Mouse (Mus musculus): Measurements from ENCODE around the gene Cmtm8. TPM values are rescaled to one million over a fixed set of nuclear protein-coding genes. Genes with fewer than 3 reads are reported as not detected.

Cmtm8 gene
- total and polyA plus RNA-seq, 3 experiments, result 1.9 to 7.9 TPM; not detected in 1

DNA sequence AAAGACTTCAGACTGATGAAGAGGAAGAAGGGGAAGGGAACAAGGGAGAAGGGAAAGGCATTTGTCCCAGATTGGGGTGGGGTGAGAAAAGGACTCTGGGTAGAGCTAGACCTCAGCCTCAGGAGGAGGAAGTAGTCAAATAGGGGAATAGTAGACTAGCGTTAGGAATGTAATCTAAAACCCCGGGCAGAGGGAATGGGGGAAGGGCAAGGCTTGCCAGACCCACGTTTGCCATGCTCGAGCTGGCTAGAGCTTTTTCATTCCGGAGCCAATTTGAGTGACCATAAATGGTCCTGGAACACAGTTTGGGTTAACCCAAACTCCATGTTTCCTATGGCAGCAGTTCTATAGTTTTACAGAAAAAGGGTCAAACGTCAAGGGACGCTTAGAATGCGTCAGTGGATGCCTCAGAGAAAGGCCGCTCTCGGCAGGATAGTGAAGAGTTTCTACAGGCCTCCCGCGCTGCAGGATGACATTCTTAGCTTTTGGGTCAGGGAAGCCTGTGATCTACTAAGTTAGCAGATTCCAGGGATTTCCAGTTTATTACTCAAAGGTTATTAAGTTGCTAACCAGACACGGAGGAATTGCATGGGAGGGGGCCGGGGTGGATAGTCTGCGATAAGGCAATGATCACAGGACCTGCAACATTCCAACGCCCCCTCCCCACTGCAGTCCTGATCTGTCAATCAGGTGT lies 58.4 kb downstream of the Cmtm8 start (continued):
- peak; percentile 46; the same call in 1 of the 2 replicates for TF ChIP-seq HCFC1 (IDR thresholded peaks at IDR 0.05; ENCODE audit: low read depth, low read length)
- TF ChIP-seq ZNF384 (IDR thresholded peaks at IDR 0.05; ENCODE audit: low read depth, low read length), result no peak
- TF ChIP-seq RCOR1 (IDR thresholded peaks at IDR 0.05; ENCODE audit: low read depth, low read length), result peak; percentile 61; the same call in 1 of the 2 replicates
- TF ChIP-seq SIN3A (IDR thresholded peaks at IDR 0.05; ENCODE audit: low read length), result peak; percentile 68

DNA sequence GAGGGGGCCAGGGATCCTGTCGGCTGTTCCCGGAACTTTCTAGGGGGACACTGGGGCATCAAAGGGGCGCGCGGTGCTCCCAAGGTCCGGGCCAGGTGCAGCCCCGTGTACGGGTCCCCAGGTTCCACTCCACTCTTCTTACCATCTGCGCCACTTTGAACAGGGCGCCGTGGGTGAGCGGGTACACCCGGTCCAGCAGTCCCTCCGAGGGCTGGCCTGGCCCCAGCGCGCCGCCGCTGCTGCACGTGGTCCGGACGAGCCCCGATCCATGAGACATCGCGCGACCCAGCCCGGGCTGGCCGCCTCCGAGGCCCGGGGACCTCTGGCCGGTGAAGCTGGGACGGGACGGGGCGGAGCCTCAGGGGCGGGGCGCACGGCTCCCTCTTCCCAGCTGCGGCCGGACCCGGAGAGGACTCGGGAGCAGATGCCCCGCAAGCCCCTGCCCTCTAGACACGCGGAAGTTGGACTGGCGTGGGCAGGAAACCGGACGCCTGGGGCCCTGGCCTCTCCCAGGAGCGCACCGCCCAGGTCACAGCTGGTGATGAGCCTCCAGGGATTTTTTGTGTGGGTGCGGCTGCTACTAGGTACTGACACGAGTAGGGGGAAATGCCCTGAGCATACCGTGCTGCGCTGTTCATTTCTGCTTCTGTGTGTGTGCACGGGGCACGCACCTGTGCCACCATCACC lies 62.3 kb downstream of the Cmtm8 start, which contains the start of gene Cmtm7:
Gene Cmtm7 (minus strand): TSS at position 331 of the 687 bp plus-strand sequence.
- no peaks in the 10 kb centered on the region for H3K27me3 ChIP-seq (ENCODE audit: control insufficient read depth in 1 of 2, insufficient read depth in 2 of 2, low read length in 2 of 2)
- peaks cover 49% of the 10 kb centered on the region for H3K79me2 ChIP-seq (ENCODE audit: control insufficient read depth, insufficient read depth, low read length, poor library complexity)
- H3K36me3 ChIP-seq (ENCODE audit: control insufficient read depth in 1 of 2, insufficient read depth in 2 of 2, low read length in 2 of 2), result peaks cover 5 to 43% of the 10 kb centered on the region in 2 experiments
- H3K27ac ChIP-seq (ENCODE audit: control insufficient read depth, low read depth, low read length), result peak within 1 kb of the TSS; percentile 95
- H3K9ac ChIP-seq (ENCODE audit: control insufficient read depth, low read depth, low read length, poor library complexity, severe bottlenecking), result peak within 1 kb of the TSS; percentile 97
- H3K4me3 ChIP-seq (ENCODE audit: control insufficient read depth in 1 of 2, insufficient read depth in 1 of 2, low read depth in 2 of 2, low read length in 2 of 2), result peak within 1 kb of the TSS; percentile 83 to 91
- H3K4me1 ChIP-seq (ENCODE audit: control insufficient read depth in 1 of 2, insufficient read depth in 2 of 2, low read length in 2 of 2), result peaks cover 23 to 38% of the 10 kb centered on the region in 2 experiments
- DNase-seq (ENCODE audit: low read depth, low spot score), result peak; percentile 84
- H3K9me3 ChIP-seq (replicated peaks; ENCODE audit: insufficient read depth, low read length), result no peaks in the 10 kb centered on the region
- no peak for TF ChIP-seq MYB (IDR thresholded peaks at IDR 0.05; ENCODE audit: low read depth, low read length)
- peak; percentile 75; the same call in 1 of the 2 replicates for TF ChIP-seq ZMIZ1 (IDR thresholded peaks at IDR 0.05; ENCODE audit: low read depth, low read length)
- peak; percentile 47; the same call in 1 of the 2 replicates for TF ChIP-seq TBP (IDR thresholded peaks at IDR 0.05; ENCODE audit: low read depth, low read length)
- no peak for TF ChIP-seq POLR2AphosphoS2 (IDR thresholded peaks at IDR 0.05; ENCODE audit: low read length)
- TF ChIP-seq KAT2A (conservative IDR thresholded peaks at IDR 0.05; ENCODE audit: low read depth, low read length), result no peak; the same call in 1 of the 2 replicates
- no peak for TF ChIP-seq USF2 (IDR thresholded peaks at IDR 0.05; ENCODE audit: borderline replicate concordance in 1 of 2, insufficient read depth in 1 of 2, low read depth in 1 of 2, low read length in 2 of 2)
- TF ChIP-seq GATA1 (IDR thresholded peaks at IDR 0.05; ENCODE audit: low read depth, low read length), result no peak
- TF ChIP-seq TAL1 (IDR thresholded peaks at IDR 0.05; ENCODE audit: low read length), result no peak
- peak in 1 of 2 experiments; percentile 39; a peak in 1 of 4 replicates for TF ChIP-seq EP300 (IDR thresholded peaks at IDR 0.05; ENCODE audit: low read depth in 1 of 2, low read length in 2 of 2)
- TF ChIP-seq CTCF (IDR thresholded peaks at IDR 0.05 in 2 of 3, conservative IDR thresholded peaks at IDR 0.05 in 1 of 3; ENCODE audit: control insufficient read depth in 1 of 3, insufficient read depth in 1 of 3, low read depth in 2 of 3, low read length in 3 of 3, poor library complexity in 1 of 3, severe bottlenecking in 1 of 3), result no peak
- TF ChIP-seq RCOR1 (IDR thresholded peaks at IDR 0.05; ENCODE audit: low read depth, low read length), result 0 out of 2 replicates have a peak, but pooled peaks have one; percentile 32
- no peak for TF ChIP-seq RAD21 (IDR thresholded peaks at IDR 0.05; ENCODE audit: low read depth, low read length)
- TF ChIP-seq MAFK (IDR thresholded peaks at IDR 0.05; ENCODE audit: borderline replicate concordance, low read depth, low read length), result no peak
- no peak for TF ChIP-seq MEF2A (IDR thresholded peaks at IDR 0.05; ENCODE audit: extremely low read depth, insufficient replicate concordance, low read depth, low read length, poor library complexity, severe bottlenecking)
- peak; percentile 60; the same call in 1 of the 2 replicates for TF ChIP-seq SIN3A (IDR thresholded peaks at IDR 0.05; ENCODE audit: low read length)
- peak; percentile 73 for TF ChIP-seq NELFE (IDR thresholded peaks at IDR 0.05; ENCODE audit: low read depth, low read length)
- TF ChIP-seq CHD2 (IDR thresholded peaks at IDR 0.05; ENCODE audit: low read length), result no peak
- peak; percentile 54; the same call in 1 of the 2 replicates for TF ChIP-seq HCFC1 (IDR thresholded peaks at IDR 0.05; ENCODE audit: low read depth, low read length)
- peak; percentile 65 for TF ChIP-seq TCF12 (IDR thresholded peaks at IDR 0.05; ENCODE audit: low read depth, low read length)
- TF ChIP-seq E2F4 (IDR thresholded peaks at IDR 0.05; ENCODE audit: borderline replicate concordance, low read depth, low read length), result no peak
- no peak for TF ChIP-seq ZKSCAN1 (IDR thresholded peaks at IDR 0.05; ENCODE audit: low read depth, low read length)
- peak; percentile 15; the same call in 1 of the 2 replicates for TF ChIP-seq NRF1 (IDR thresholded peaks at IDR 0.05; ENCODE audit: insufficient read depth, low read depth, low read length, poor library complexity, severe bottlenecking)
- peak; percentile 70 for TF ChIP-seq ELF1 (IDR thresholded peaks at IDR 0.05; ENCODE audit: low read depth, low read length)
- no peak for TF ChIP-seq ZC3H11A (IDR thresholded peaks at IDR 0.05; ENCODE audit: low read depth, low read length)
- peak; percentile 77 for TF ChIP-seq MYC (IDR thresholded peaks at IDR 0.05; ENCODE audit: low read depth, low read length)
- peak; percentile 45 for TF ChIP-seq USF1 (IDR thresholded peaks at IDR 0.05; ENCODE audit: low read depth, low read length)
- TF ChIP-seq BHLHE40 (IDR thresholded peaks at IDR 0.05; ENCODE audit: borderline replicate concordance, low read depth, low read length), result no peak
- TF ChIP-seq MXI1 (IDR thresholded peaks at IDR 0.05; ENCODE audit: low read depth, low read length), result peak; percentile 85; the same call in 1 of the 2 replicates
- no peak; the same call in 1 of the 2 replicates for TF ChIP-seq CHD1 (IDR thresholded peaks at IDR 0.05; ENCODE audit: low read depth, low read length)
- no peak for TF ChIP-seq ZNF384 (IDR thresholded peaks at IDR 0.05; ENCODE audit: low read depth, low read length)
